Mouse (Mus musculus) bone marrow, adult 2 months (tissue): Measurements from ENCODE around the gene Lmcd1.

Experiments
- CTCF ChIP-seq: fragments of 200-500 bp; IDR thresholded peaks from 2 replicates; pipeline ENCODE4 v1.5.1; 2011; ENCODE audit warnings: low read length, control low read depth; ENCODE audit not compliant: control insufficient read depth, insufficient read depth
- POLR2A ChIP-seq: fragments of 200-500 bp; IDR thresholded peaks from 2 replicates; pipeline ENCODE4 v1.6.1; 2011; ENCODE audit warnings: low read depth, mild to moderate bottlenecking, control low read depth, low read length, borderline replicate concordance; ENCODE audit not compliant: control insufficient read depth

GRCm38 (mm10) chr6:112280161-112280560, 6.6 kb downstream of the Lmcd1 start:
- no peak for TF ChIP-seq CTCF
- TF ChIP-seq POLR2A, result no peak
